Mouse (Mus musculus) heart, embryonic 14.5 days (tissue): ENCODE data around the gene Rora. TPM values are rescaled to one million over a fixed set of nuclear protein-coding genes. Genes with fewer than 3 reads are reported as not detected.

Experiments used
- ATAC-seq: fragments of 200-750 bp; cut with Nextera tagmentation; 2 replicates; pipeline ENCODE4 v1.8.0; 2017; ENCODE audit warnings: low read depth, moderate TSS enrichment; ENCODE audit not compliant: insufficient number of reproducible peaks, insufficient read depth, low FRiP score
- H3K27ac ChIP-seq, 2 experiments: fragments of 200-500 bp in 1 of 2; fragments of 300-500 bp in 1 of 2; sonication (generic) in 1 of 2; replicated peaks in 1 of 2; 2 replicates each; pipeline ENCODE4 v1.5.1; 2012 to 2014; ENCODE audit warnings: low read depth in 2 of 2, low read length in 2 of 2, control low read depth in 1 of 2, mild to moderate bottlenecking in 1 of 2, mixed read lengths in 1 of 2; ENCODE audit not compliant: control insufficient read depth in 1 of 2, insufficient read depth in 1 of 2
- H3K27me3 ChIP-seq: fragments of 300-500 bp; sonication (generic); 2 replicates; pipeline ENCODE4 v1.6.1; 2014; ENCODE audit warnings: mild to moderate bottlenecking, low read length, control low read depth; ENCODE audit not compliant: control insufficient read depth, insufficient read depth
- H3K36me3 ChIP-seq: fragments of 300-500 bp; sonication (generic); 2 replicates; pipeline ENCODE4 v1.6.1; 2014; ENCODE audit warnings: mild to moderate bottlenecking, control low read depth, low read length, mixed read lengths; ENCODE audit not compliant: control insufficient read depth, insufficient read depth
- H3K4me1 ChIP-seq, 2 experiments: fragments of 200-500 bp in 1 of 2; fragments of 300-500 bp in 1 of 2; sonication (generic) in 1 of 2; 2 replicates each; pipeline ENCODE4 v1.6.1; 2012 to 2014; ENCODE audit warnings: low read length in 2 of 2, control low read depth in 1 of 2, mixed read lengths in 1 of 2; ENCODE audit not compliant: control insufficient read depth in 2 of 2, insufficient read depth in 2 of 2
- H3K4me2 ChIP-seq: fragments of 300-500 bp; sonication (generic); 2 replicates; pipeline ENCODE4 v1.6.1; 2014; ENCODE audit warnings: mild to moderate bottlenecking, low read length
- H3K4me3 ChIP-seq, 2 experiments: fragments of 200-500 bp in 1 of 2; fragments of 300-500 bp in 1 of 2; sonication (generic) in 1 of 2; 2 replicates each; pipeline ENCODE4 v1.5.1; 2012 to 2014; ENCODE audit warnings: low read length in 2 of 2, mild to moderate bottlenecking in 2 of 2, control low read depth in 1 of 2, low read depth in 1 of 2, moderate library complexity in 1 of 2; ENCODE audit not compliant: control insufficient read depth in 1 of 2, insufficient read depth in 1 of 2
- H3K9ac ChIP-seq: fragments of 300-500 bp; sonication (generic); 2 replicates; pipeline ENCODE4 v1.6.1; 2014; ENCODE audit warnings: mild to moderate bottlenecking, low read length
- H3K9me3 ChIP-seq: fragments of 300-500 bp; sonication (generic); 2 replicates; pipeline ENCODE4 v1.6.1; 2016; ENCODE audit warnings: low read length, control low read depth; ENCODE audit not compliant: control insufficient read depth
- WGBS: fragments of 180-500 bp; shearing (Covaris S2); extraction: QIAGEN DNeasy Blood & Tissue Kit; methylation state at CpG from one replicate; pipeline ENCODE4 v1.1.7; 2014; 5-methylcytosine and 5-hydroxymethylcytosine counted together
- polyA plus RNA-seq: library from polyadenylated mRNA; unstranded; fragments of >200 nt; fragmentation: Nextera tagmentation; extraction: Ambion mirVana; gene quantifications from 2 replicates; pipeline ENCODE4 v1.2.1, GENCODE M21; 2014

Gene Rora
- polyA plus RNA-seq, 1 experiment from 2014 or later, result 6.9 TPM

- Histone ChIP-seq H3K27me3 (no peaks in the 10 kb centered on the region), H3K9ac (no peak overlapping the region), H3K4me3 (no peak overlapping the region), H3K4me2 (no peak overlapping the region), H3K4me1 (peaks cover 5 to 6% of the 10 kb centered on the region in 2 experiments; a peak in 3 of 4 replicates), H3K36me3 (no peaks in the 10 kb centered on the region), H3K27ac (no peak overlapping the region), H3K9me3 (no peaks in the 10 kb centered on the region)
- ATAC-seq, result no peak
- 86% methylated on average over 5 of the region's 5 CpGs for WGBS
These were observed 398.3 kb downstream of the Rora start for GRCm38 (mm10) chr9:69051890-69052289.

GRCm38 (mm10) chr9:69055302-69055701 lies 401.7 kb downstream of the Rora start:
- Histone ChIP-seq H3K4me2 (no peak overlapping the region), H3K9me3 (no peaks in the 10 kb centered on the region), H3K4me3 (no peak overlapping the region), H3K4me1 (no peaks in the 10 kb centered on the region), H3K36me3 (no peaks in the 10 kb centered on the region), H3K27me3 (no peaks in the 10 kb centered on the region), H3K9ac (no peak overlapping the region), H3K27ac (no peak overlapping the region)
- WGBS, result 85% methylated on average over 5 of the region's 5 CpGs
- ATAC-seq, result no peak

- no peak overlapping the region for H3K4me2 ChIP-seq
- WGBS, result 76% methylated on average over 15 of the region's 15 CpGs
- no peaks in the 10 kb centered on the region for H3K27me3 ChIP-seq
These were observed 417.7 kb downstream of the Rora start for GRCm38 (mm10) chr9:69071203-69071867.

GRCm38 (mm10) chr9:69073271-69073670 lies 419.7 kb downstream of the Rora start:
- no peaks in the 10 kb centered on the region for H3K4me1 ChIP-seq
- no peak for ATAC-seq
- no peaks in the 10 kb centered on the region for H3K9me3 ChIP-seq
- H3K4me2 ChIP-seq, result no peak overlapping the region
- no peaks in the 10 kb centered on the region for H3K36me3 ChIP-seq
- WGBS, result 46% methylated on average over 7 of the region's 7 CpGs
- no peak overlapping the region for H3K27ac ChIP-seq
- H3K9ac ChIP-seq, result no peak overlapping the region
- H3K4me3 ChIP-seq, result no peak overlapping the region
- no peaks in the 10 kb centered on the region for H3K27me3 ChIP-seq

More at GRCm38 (mm10) chr9:69071203-69071867, 417.7 kb downstream of the Rora start:
- H3K4me1 ChIP-seq, result no peaks in the 10 kb centered on the region
- no peak overlapping the region for H3K4me3 ChIP-seq
- no peaks in the 10 kb centered on the region for H3K36me3 ChIP-seq
- no peak overlapping the region for H3K27ac ChIP-seq
- no peaks in the 10 kb centered on the region for H3K9me3 ChIP-seq
- ATAC-seq, result no peak
- H3K9ac ChIP-seq, result no peak overlapping the region

- Histone ChIP-seq H3K27me3 (no peaks in the 10 kb centered on the region), H3K36me3 (no peaks in the 10 kb centered on the region), H3K9me3 (no peaks in the 10 kb centered on the region), H3K4me3 (no peak overlapping the region), H3K27ac (no peak overlapping the region), H3K9ac (no peak overlapping the region), H3K4me1 (peaks cover 8 to 11% of the 10 kb centered on the region in 2 experiments; a peak in 3 of 4 replicates), H3K4me2 (no peak overlapping the region)
- ATAC-seq, result no peak
- 79% methylated on average over 3 of the region's 3 CpGs for WGBS
These were observed 430.6 kb downstream of the Rora start for GRCm38 (mm10) chr9:69084086-69084719.

- Histone ChIP-seq H3K4me1 (peaks cover 8 to 11% of the 10 kb centered on the region in 2 experiments; a peak in 3 of 4 replicates), H3K4me2 (no peak overlapping the region), H3K4me3 (no peak overlapping the region), H3K9me3 (no peaks in the 10 kb centered on the region), H3K9ac (no peak overlapping the region), H3K36me3 (no peaks in the 10 kb centered on the region), H3K27me3 (no peaks in the 10 kb centered on the region), H3K27ac (no peak overlapping the region)
- WGBS, result 51% methylated on average over 14 of the region's 14 CpGs
- 0 out of 2 replicates have a peak, but pooled peaks have one; percentile 50 for ATAC-seq
These were observed 431.4 kb downstream of the Rora start for GRCm38 (mm10) chr9:69084720-69085661.

GRCm38 (mm10) chr9:69086844-69087243 lies 433.3 kb downstream of the Rora start:
- Histone ChIP-seq H3K4me1 (peaks cover 12 to 15% of the 10 kb centered on the region in 2 experiments), H3K27ac (no peak overlapping the region), H3K4me3 (no peak overlapping the region), H3K9me3 (no peaks in the 10 kb centered on the region), H3K4me2 (no peak overlapping the region), H3K9ac (no peak overlapping the region), H3K36me3 (no peaks in the 10 kb centered on the region), H3K27me3 (no peaks in the 10 kb centered on the region)
- 75% methylated on average over 4 of the region's 4 CpGs for WGBS
- ATAC-seq, result no peak
